Mouse (Mus musculus): ENCODE results near the gene Fosl2. TPM values are rescaled to one million over a fixed set of nuclear protein-coding genes. Genes with fewer than 3 reads are reported as not detected.
A peak's percentile ranks its signal among the peaks of the same experiment; 100 is the strongest.

The Fosl2 gene
- polyA plus RNA-seq, 1 experiment from 2014 or later, result 1.8 TPM

DNA sequence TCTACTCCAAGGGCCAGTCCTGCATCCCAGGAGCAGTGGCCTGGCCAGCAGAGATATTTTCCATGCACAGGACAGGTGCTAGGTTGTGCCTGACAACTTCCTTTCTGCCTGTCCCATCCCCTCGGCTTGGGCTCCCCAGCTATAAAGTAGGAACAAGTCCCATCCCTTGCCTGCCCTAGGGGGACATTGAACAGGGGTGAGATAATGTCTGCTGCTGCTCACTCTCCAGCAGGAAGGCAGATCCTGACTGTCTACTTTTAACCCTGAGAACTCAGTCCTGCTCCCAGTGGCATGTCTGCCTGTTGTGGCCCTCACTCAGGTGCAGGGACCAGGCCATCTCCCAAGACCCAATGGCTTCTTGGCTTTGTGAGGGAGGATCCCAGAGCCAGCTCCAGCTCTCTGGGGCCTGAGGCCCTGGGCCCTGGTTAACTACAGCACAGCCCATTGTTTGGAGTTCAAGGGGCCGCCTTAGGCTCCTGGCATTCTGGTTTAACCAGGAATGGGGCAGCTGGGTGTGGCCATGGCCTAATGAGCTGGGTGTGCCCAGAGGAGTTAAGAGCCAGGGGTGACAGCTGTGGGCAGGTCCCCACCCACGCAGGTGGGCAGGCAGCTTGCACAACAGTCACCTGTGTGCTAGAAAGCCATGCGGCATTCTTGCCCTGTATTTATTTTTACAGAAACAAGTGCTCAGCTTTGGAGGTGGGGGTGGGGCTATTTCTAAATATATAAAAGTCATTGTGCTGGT lies 47.5 kb downstream of the Fosl2 start:
- Histone ChIP-seq H3K4me3 (ENCODE audit: low read depth, low read length) (no peak overlapping the region), H3K4me1 (ENCODE audit: control insufficient read depth, insufficient read depth, low read length) (no peaks in the 10 kb centered on the region), H3K4me2 (ENCODE audit: low read length) (no peak overlapping the region), H3K27me3 (replicated peaks; ENCODE audit: control insufficient read depth, insufficient read depth, low read length) (no peaks in the 10 kb centered on the region), H3K9ac (ENCODE audit: low read length) (no peak overlapping the region), H3K27ac (ENCODE audit: low read depth, low read length) (no peak overlapping the region), H3K9me3 (replicated peaks; ENCODE audit: control insufficient read depth, low read length) (no peaks in the 10 kb centered on the region), H3K36me3 (ENCODE audit: control insufficient read depth, insufficient read depth, low read length) (no peaks in the 10 kb centered on the region)
- WGBS, result 75% methylated on average over 4 of the region's 4 CpGs
- DNase-seq (ENCODE audit: low spot score), result no peak
- no peak for ATAC-seq

DNA sequence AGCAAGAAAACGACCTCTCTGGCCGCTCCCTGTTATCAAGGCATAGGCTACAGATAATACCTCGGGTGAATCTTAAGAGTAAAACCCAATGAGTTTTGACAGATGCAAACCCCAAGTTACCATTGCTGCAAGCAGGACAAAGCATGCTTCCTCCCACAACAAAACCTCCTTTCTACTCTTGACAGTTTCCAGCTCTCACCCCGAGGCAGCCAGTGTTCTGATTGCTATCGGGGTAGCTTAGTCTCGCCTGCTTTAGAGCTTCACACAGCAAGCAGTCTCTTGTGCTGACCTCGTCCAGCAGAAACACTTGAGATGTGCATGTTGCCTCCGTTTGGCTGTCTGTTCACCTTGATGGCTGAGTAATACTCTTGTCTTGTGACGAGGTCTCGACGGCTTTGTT lies 52.1 kb downstream of the Fosl2 start:
- Histone ChIP-seq H3K27ac (ENCODE audit: low read depth, low read length) (no peak overlapping the region), H3K4me2 (ENCODE audit: low read length) (no peak overlapping the region), H3K27me3 (replicated peaks; ENCODE audit: control insufficient read depth, insufficient read depth, low read length) (no peaks in the 10 kb centered on the region), H3K4me3 (ENCODE audit: low read depth, low read length) (no peak overlapping the region), H3K4me1 (ENCODE audit: control insufficient read depth, insufficient read depth, low read length) (no peaks in the 10 kb centered on the region), H3K9ac (ENCODE audit: low read length) (no peak overlapping the region), H3K9me3 (replicated peaks; ENCODE audit: control insufficient read depth, low read length) (no peaks in the 10 kb centered on the region), H3K36me3 (ENCODE audit: control insufficient read depth, insufficient read depth, low read length) (no peaks in the 10 kb centered on the region)
- 51% methylated on average over 11 of the region's 11 CpGs for WGBS
- ATAC-seq (no peak), DNase-seq (ENCODE audit: low spot score) (no peak)

DNA sequence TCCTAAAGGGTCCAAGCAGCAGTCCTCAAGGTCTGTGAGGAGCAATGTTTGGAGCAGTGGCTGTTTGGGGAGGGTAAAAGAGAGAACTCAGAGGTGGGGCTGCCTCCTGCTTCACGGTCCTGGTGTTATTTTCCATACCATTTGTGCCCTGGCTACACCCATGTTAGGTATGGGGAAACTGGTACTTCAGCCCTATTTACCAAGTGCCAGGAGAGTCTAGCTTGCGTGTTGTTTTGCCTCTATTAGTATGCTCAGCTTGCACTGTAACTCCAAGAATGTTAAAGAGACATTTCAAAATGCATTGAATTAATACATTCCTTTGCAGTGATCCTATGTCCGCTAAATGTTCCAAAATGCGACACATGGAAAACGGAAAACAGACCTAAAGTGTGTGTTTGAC lies 55.7 kb downstream of the Fosl2 start:
- no peaks in the 10 kb centered on the region for H3K36me3 ChIP-seq (ENCODE audit: control insufficient read depth, insufficient read depth, low read length)
- H3K27me3 ChIP-seq (replicated peaks; ENCODE audit: control insufficient read depth, insufficient read depth, low read length), result no peaks in the 10 kb centered on the region
- no peak overlapping the region for H3K27ac ChIP-seq (ENCODE audit: low read depth, low read length)
- no peak for DNase-seq (ENCODE audit: low spot score)
- no peak overlapping the region for H3K4me2 ChIP-seq (ENCODE audit: low read length)
- ATAC-seq, result no peak
- no peak overlapping the region for H3K9ac ChIP-seq (ENCODE audit: low read length)
- H3K9me3 ChIP-seq (replicated peaks; ENCODE audit: control insufficient read depth, low read length), result no peaks in the 10 kb centered on the region
- WGBS, result 79% methylated on average over 5 of the region's 5 CpGs
- H3K4me1 ChIP-seq (ENCODE audit: control insufficient read depth, insufficient read depth, low read length), result no peaks in the 10 kb centered on the region
- H3K4me3 ChIP-seq (ENCODE audit: low read depth, low read length), result no peak overlapping the region

DNA sequence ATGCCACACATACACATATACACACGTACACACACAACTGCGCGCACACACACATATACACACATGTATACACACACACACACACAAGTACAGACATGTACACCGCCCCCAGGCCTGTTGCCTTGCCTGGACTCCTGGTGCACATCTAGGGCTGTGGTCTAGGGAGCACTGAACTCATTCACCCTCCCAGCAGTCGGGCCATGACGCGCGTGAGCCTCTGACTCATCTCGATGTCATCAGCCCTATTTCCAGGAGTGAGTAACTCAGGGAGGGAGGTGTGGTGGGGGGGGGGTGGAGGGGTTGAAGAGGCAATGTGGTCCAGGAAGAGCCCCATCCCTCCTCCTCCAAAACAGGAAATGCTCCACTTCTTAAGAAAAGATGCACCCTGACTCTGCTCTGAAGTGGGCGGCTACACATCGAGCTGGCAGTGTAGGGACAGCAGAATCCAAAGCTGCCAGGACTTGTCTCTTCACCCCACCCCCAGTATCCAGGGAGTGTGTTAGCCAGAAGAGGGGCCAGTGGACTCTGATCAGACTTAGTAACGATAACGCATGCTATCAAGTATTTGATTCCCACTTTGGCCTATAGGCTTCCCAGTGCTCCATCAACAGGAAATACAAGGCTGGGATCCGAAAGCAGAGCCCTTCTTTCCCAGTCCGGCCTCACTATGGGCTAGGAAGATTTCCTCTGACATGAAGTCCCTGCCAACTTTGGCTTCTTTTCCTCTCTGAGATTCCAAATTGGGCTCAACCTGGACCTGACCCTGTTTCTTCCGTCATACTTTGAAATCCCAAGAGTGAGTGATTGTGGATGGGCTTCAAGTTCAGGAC lies 56.6 kb downstream of the Fosl2 start:
- H3K4me1 ChIP-seq (ENCODE audit: control insufficient read depth, insufficient read depth, low read length), result no peaks in the 10 kb centered on the region
- no peak for DNase-seq (ENCODE audit: low spot score)

DNA sequence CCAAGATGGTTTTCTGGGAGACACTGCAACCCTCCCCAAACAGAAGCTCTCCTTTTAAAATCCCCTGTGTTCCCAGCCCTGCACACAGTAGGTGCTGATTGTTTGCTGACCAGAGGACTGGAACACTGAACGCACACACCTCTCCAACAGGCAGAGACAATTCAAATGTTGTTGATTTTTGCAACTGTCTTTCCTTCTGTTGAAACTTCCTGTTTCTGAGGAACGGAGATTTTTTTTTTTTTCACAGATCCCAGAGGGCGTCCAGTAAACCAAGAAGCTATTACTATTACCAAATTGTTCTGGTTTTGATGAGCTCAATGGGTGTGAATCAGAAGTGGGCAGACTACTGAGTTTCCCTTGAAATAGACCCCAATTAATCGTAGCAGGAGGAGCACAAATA lies 58.6 kb downstream of the Fosl2 start:
- H3K9ac ChIP-seq (ENCODE audit: low read length), result no peak overlapping the region
- no peaks in the 10 kb centered on the region for H3K36me3 ChIP-seq (ENCODE audit: control insufficient read depth, insufficient read depth, low read length)
- no peak overlapping the region for H3K4me3 ChIP-seq (ENCODE audit: low read depth, low read length)
- H3K4me1 ChIP-seq (ENCODE audit: control insufficient read depth, insufficient read depth, low read length), result no peaks in the 10 kb centered on the region
- 83% methylated on average over 4 of the region's 4 CpGs for WGBS
- no peak overlapping the region for H3K27ac ChIP-seq (ENCODE audit: low read depth, low read length)
- no peaks in the 10 kb centered on the region for H3K9me3 ChIP-seq (replicated peaks; ENCODE audit: control insufficient read depth, low read length)
- ATAC-seq (no peak), DNase-seq (ENCODE audit: low spot score) (no peak)
- no peak overlapping the region for H3K4me2 ChIP-seq (ENCODE audit: low read length)
- H3K27me3 ChIP-seq (replicated peaks; ENCODE audit: control insufficient read depth, insufficient read depth, low read length), result no peaks in the 10 kb centered on the region

More for the DNA sequence above, 56.6 kb downstream of the Fosl2 start:
- Histone ChIP-seq H3K9ac (ENCODE audit: low read length) (no peak overlapping the region), H3K4me3 (ENCODE audit: low read depth, low read length) (no peak overlapping the region), H3K4me2 (ENCODE audit: low read length) (no peak overlapping the region), H3K36me3 (ENCODE audit: control insufficient read depth, insufficient read depth, low read length) (no peaks in the 10 kb centered on the region), H3K27me3 (replicated peaks; ENCODE audit: control insufficient read depth, insufficient read depth, low read length) (no peaks in the 10 kb centered on the region), H3K9me3 (replicated peaks; ENCODE audit: control insufficient read depth, low read length) (no peaks in the 10 kb centered on the region), H3K27ac (ENCODE audit: low read depth, low read length) (no peak overlapping the region)
- WGBS, result 88% methylated on average over 16 of the region's 16 CpGs
- ATAC-seq, result no peak

DNA sequence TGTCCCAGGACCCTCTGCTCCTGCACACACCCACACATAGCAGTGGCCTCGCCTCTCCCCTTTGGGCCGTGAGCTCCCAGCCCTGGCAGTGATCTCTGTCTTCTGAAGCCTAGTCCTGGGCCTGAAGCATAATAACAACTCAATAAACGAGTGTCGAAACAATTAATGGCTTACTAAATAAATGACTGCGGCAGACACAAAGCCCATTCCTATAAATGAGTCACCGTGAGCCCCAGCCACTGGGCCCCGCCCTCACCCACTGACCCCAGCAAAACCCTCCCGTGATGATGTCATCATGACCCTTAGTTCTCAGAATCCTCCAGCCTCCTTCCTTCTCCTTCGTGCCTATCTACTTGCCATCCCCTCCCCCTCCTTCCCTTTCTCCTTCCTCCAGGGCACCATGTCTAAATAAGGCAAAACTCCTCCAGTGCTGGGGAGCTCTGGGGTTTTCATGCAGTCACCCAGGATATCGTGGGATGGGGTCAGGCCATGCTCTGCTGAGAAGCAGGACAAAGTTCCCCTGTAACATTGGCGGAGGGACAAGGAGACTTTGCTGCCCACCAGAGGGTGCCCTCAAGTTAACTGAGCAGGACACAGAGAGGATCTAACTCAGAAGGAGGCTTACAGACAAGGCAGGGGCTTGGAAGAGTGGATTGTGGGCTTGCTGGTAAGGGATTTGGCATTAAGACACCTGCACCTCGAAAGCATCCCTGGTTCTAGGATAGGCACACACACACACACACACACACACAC lies 60.4 kb downstream of the Fosl2 start:
- DNase-seq (ENCODE audit: low spot score) (no peak), ATAC-seq (no peak)
- no peaks in the 10 kb centered on the region for H3K36me3 ChIP-seq (ENCODE audit: control insufficient read depth, insufficient read depth, low read length)
- WGBS, result 63% methylated on average over 12 of the region's 12 CpGs
- no peaks in the 10 kb centered on the region for H3K27me3 ChIP-seq (replicated peaks; ENCODE audit: control insufficient read depth, insufficient read depth, low read length)
- no peak overlapping the region for H3K4me3 ChIP-seq (ENCODE audit: low read depth, low read length)
- no peak overlapping the region for H3K4me2 ChIP-seq (ENCODE audit: low read length)
- H3K9ac ChIP-seq (ENCODE audit: low read length), result no peak overlapping the region
- H3K9me3 ChIP-seq (replicated peaks; ENCODE audit: control insufficient read depth, low read length), result no peaks in the 10 kb centered on the region
- no peaks in the 10 kb centered on the region for H3K4me1 ChIP-seq (ENCODE audit: control insufficient read depth, insufficient read depth, low read length)
- no peak overlapping the region for H3K27ac ChIP-seq (ENCODE audit: low read depth, low read length)

DNA sequence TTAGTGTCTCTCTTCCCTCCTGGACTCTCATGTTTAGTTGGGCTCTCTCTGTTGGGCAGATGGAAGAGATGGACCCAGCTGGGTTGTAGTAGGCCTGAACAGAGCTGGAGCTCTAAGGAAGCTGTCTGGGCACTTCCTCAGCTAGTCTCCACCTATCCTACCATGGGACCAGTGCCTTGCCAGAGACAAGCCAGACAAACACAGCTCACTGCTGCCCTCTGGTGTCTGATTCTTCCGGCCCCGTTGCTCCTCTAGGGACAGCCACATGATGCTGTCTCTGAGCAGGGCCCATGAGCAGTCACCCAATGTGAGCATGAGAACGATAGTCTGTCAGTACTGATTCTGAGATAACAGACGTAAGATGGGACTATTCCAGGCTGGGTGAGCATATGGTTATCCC lies 62.1 kb downstream of the Fosl2 start:
- H3K9ac ChIP-seq (ENCODE audit: low read length), result no peak overlapping the region
- no peaks in the 10 kb centered on the region for H3K9me3 ChIP-seq (replicated peaks; ENCODE audit: control insufficient read depth, low read length)
- peak; percentile 85 for DNase-seq (ENCODE audit: low spot score)
- no peak overlapping the region for H3K27ac ChIP-seq (ENCODE audit: low read depth, low read length)
- ATAC-seq, result peak; percentile 72
- 8% methylated on average over 4 of the region's 4 CpGs for WGBS
- no peaks in the 10 kb centered on the region for H3K27me3 ChIP-seq (replicated peaks; ENCODE audit: control insufficient read depth, insufficient read depth, low read length)
- no peaks in the 10 kb centered on the region for H3K36me3 ChIP-seq (ENCODE audit: control insufficient read depth, insufficient read depth, low read length)
- no peak overlapping the region for H3K4me2 ChIP-seq (ENCODE audit: low read length)
- no peaks in the 10 kb centered on the region for H3K4me1 ChIP-seq (ENCODE audit: control insufficient read depth, insufficient read depth, low read length)
- H3K4me3 ChIP-seq (ENCODE audit: low read depth, low read length), result no peak overlapping the region

DNA sequence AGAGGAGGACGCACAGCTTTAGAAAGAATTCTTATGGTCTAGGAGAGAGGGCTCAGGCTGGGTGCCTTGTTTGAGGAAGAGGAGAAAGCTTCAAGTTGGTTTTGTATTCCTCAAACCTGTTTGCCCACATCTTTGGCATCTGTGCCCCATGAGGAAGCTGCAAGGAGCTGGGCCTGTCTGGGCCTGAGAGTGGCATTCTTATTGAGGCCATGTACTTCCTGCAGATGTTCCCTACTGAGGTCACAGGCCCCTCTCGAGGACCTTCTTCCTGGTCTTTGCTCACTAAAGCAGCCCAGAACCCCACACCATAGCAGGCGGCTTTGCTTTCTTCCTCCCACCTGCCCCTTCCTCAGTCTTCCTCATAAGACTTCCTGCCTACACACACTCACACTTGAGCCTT lies 63.5 kb downstream of the Fosl2 start:
- no peak overlapping the region for H3K4me3 ChIP-seq (ENCODE audit: low read depth, low read length)
- H3K4me2 ChIP-seq (ENCODE audit: low read length), result no peak overlapping the region
- no peaks in the 10 kb centered on the region for H3K4me1 ChIP-seq (ENCODE audit: control insufficient read depth, insufficient read depth, low read length)
- 80% methylated on average over 3 of the region's 3 CpGs for WGBS
- no peaks in the 10 kb centered on the region for H3K9me3 ChIP-seq (replicated peaks; ENCODE audit: control insufficient read depth, low read length)
- no peak overlapping the region for H3K9ac ChIP-seq (ENCODE audit: low read length)
- ATAC-seq (no peak), DNase-seq (ENCODE audit: low spot score) (no peak)
- H3K36me3 ChIP-seq (ENCODE audit: control insufficient read depth, insufficient read depth, low read length), result no peaks in the 10 kb centered on the region
- H3K27ac ChIP-seq (ENCODE audit: low read depth, low read length), result no peak overlapping the region
- H3K27me3 ChIP-seq (replicated peaks; ENCODE audit: control insufficient read depth, insufficient read depth, low read length), result no peaks in the 10 kb centered on the region
